Mouse (Mus musculus): Measurements from ENCODE around the gene Setd6. TPM values are rescaled to one million over a fixed set of nuclear protein-coding genes. Genes with fewer than 3 reads are reported as not detected.
A peak's percentile ranks its signal among the peaks of the same experiment; 100 is the strongest.

Setd6 gene
- polyA plus RNA-seq, 1 experiment = 7.2 TPM

GRCm38 (mm10) chr8:95697128-95697527 lies 18.6 kb upstream of the Setd6 start:
- Histone ChIP-seq H3K4me1 (ENCODE audit: control insufficient read depth, insufficient read depth, insufficient read length) (no peaks in the 10 kb centered on the region), H3K36me3 (ENCODE audit: control insufficient read depth, insufficient read depth, low read length) (no peaks in the 10 kb centered on the region), H3K27me3 (ENCODE audit: control insufficient read depth, insufficient read depth, low read length) (peaks cover 6% of the 10 kb centered on the region), H3K4me3 (ENCODE audit: extremely low read depth, insufficient read depth, insufficient read length) (no peak overlapping the region), H3K27ac (ENCODE audit: insufficient read depth, low read length) (no peak overlapping the region)
- peak; percentile 73; the same call in 1 of the 2 replicates for TF ChIP-seq CTCF (IDR thresholded peaks at IDR 0.05; ENCODE audit: extremely low read depth, insufficient read depth, insufficient read length, insufficient replicate concordance)
- TF ChIP-seq POLR2A (IDR thresholded peaks at IDR 0.05; ENCODE audit: low read depth, low read length) = no peak
- WGBS = under 1% methylated on average over 11 of the region's 11 CpGs
- peak; percentile 30 to 62 for DNase-seq (ENCODE audit: low read depth in 1 of 2, low spot score in 2 of 2)

- Histone ChIP-seq H3K27me3 (ENCODE audit: control insufficient read depth, insufficient read depth, low read length) (peaks cover 6% of the 10 kb centered on the region), H3K36me3 (ENCODE audit: control insufficient read depth, insufficient read depth, low read length) (no peaks in the 10 kb centered on the region), H3K4me3 (ENCODE audit: extremely low read depth, insufficient read depth, insufficient read length) (no peak overlapping the region), H3K4me1 (ENCODE audit: control insufficient read depth, insufficient read depth, insufficient read length) (no peaks in the 10 kb centered on the region), H3K27ac (ENCODE audit: insufficient read depth, low read length) (no peak overlapping the region)
- TF ChIP-seq CTCF (IDR thresholded peaks at IDR 0.05; ENCODE audit: extremely low read depth, insufficient read depth, insufficient read length, insufficient replicate concordance) (no peak), POLR2A (IDR thresholded peaks at IDR 0.05; ENCODE audit: low read depth, low read length) (no peak)
- 8% methylated on average over 6 of the region's 6 CpGs for WGBS
- DNase-seq (ENCODE audit: low read depth in 1 of 2, low spot score in 2 of 2) = no peak
Measured at GRCm38 (mm10) chr8:95698179-95698578, 17.5 kb upstream of the Setd6 start.

DNA sequence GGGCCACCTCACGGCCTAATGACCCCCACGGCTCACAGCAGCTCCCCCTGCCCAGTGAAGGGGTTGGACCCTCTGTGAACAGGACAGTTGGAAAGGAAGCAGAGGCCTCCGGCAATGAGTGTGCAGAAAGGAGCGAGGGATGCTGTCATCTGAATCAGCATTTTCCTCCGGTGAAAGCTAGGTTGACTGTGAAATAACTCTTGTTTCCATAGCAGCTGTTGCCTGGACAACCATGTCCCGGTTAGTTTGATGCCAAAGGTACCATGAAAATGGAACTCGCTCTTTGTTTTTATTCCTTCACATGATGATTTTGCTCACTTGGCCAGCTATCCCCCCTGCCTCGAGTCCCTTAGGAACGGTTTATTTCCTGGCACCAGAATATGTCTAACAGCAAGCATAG lies 15.4 kb upstream of the Setd6 start:
- 62% methylated on average over 9 of the region's 9 CpGs for WGBS
- no peak for DNase-seq (ENCODE audit: low read depth in 1 of 2, low spot score in 2 of 2)
- no peaks in the 10 kb centered on the region for H3K36me3 ChIP-seq (ENCODE audit: control insufficient read depth, insufficient read depth, low read length)
- H3K4me3 ChIP-seq (ENCODE audit: extremely low read depth, insufficient read depth, insufficient read length) = no peak overlapping the region
- H3K27ac ChIP-seq (ENCODE audit: insufficient read depth, low read length) = no peak overlapping the region
- H3K4me1 ChIP-seq (ENCODE audit: control insufficient read depth, insufficient read depth, insufficient read length) = no peaks in the 10 kb centered on the region; the same call in 1 of the 2 replicates
- H3K27me3 ChIP-seq (ENCODE audit: control insufficient read depth, insufficient read depth, low read length) = no peaks in the 10 kb centered on the region; the same call in 1 of the 2 replicates
- TF ChIP-seq POLR2A (IDR thresholded peaks at IDR 0.05; ENCODE audit: low read depth, low read length) (no peak), CTCF (IDR thresholded peaks at IDR 0.05; ENCODE audit: extremely low read depth, insufficient read depth, insufficient read length, insufficient replicate concordance) (no peak)

- no peak for DNase-seq (ENCODE audit: low read depth in 1 of 2, low spot score in 2 of 2)
- H3K4me3 ChIP-seq (ENCODE audit: extremely low read depth, insufficient read depth, insufficient read length) = no peak overlapping the region
- H3K4me1 ChIP-seq (ENCODE audit: control insufficient read depth, insufficient read depth, insufficient read length) = no peaks in the 10 kb centered on the region; the same call in 1 of the 2 replicates
- H3K27ac ChIP-seq (ENCODE audit: insufficient read depth, low read length) = no peak overlapping the region
- H3K27me3 ChIP-seq (ENCODE audit: control insufficient read depth, insufficient read depth, low read length) = peaks cover 2% of the 10 kb centered on the region; the same call in 1 of the 2 replicates
- H3K36me3 ChIP-seq (ENCODE audit: control insufficient read depth, insufficient read depth, low read length) = no peaks in the 10 kb centered on the region
- TF ChIP-seq POLR2A (IDR thresholded peaks at IDR 0.05; ENCODE audit: low read depth, low read length) (no peak), CTCF (IDR thresholded peaks at IDR 0.05; ENCODE audit: extremely low read depth, insufficient read depth, insufficient read length, insufficient replicate concordance) (no peak)
- 81% methylated on average over 4 of the region's 4 CpGs for WGBS
Measured at GRCm38 (mm10) chr8:95701809-95702208, 13.9 kb upstream of the Setd6 start.

DNA sequence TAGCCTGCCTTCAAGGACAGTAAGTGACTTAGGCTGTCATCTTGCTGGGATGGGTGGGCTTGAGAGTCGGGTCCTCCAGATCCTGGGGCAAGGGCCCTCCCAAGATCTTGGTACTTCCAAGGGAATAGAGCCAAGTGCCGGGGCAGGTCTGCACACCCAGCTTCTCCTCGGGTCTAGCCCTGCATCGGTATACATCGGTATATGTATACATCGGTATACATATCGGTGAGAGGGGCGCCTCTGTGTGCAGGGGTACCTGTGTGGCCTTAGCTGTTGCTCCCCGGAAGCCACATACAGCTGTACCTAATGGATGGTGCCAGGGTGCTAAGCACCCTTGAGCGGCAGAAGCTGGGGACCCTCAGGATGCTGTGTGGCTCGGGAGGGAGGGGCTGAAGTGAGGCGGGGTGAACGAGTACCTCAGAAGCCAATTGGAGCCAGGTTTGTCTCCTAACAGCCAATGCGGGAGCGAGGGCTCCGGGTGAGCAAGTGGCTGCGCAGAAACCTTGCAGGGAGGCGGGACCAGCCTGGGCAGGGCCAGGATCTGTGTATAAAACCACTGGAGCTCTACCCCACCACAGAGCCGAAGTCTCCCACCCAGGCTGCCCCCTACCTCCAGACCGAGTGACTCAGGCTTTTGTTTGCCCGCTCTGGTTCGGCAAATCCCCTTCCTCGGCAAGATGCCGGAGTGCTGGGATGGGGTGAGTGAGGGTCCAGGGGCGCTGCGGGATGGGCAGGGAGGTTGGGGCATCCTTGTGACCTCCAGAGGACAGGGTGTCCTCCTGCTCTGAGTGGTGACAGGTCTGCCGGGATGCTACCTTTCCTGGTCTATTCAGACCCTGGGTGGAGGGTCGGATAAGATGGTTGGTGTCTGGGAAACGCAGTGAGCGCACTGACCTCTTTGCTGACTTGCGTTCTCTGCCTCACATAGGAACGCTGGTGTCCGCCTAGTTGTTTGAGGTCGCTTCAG lies 12.9 kb upstream of the Setd6 start:
- Histone ChIP-seq H3K4me1 (ENCODE audit: control insufficient read depth, insufficient read depth, insufficient read length) (no peaks in the 10 kb centered on the region; the same call in 1 of the 2 replicates), H3K36me3 (ENCODE audit: control insufficient read depth, insufficient read depth, low read length) (no peaks in the 10 kb centered on the region), H3K4me3 (ENCODE audit: extremely low read depth, insufficient read depth, insufficient read length) (peak overlapping the region; percentile 42; the same call in 1 of the 2 replicates), H3K27me3 (ENCODE audit: control insufficient read depth, insufficient read depth, low read length) (peaks cover 2% of the 10 kb centered on the region; the same call in 1 of the 2 replicates), H3K27ac (ENCODE audit: insufficient read depth, low read length) (no peak overlapping the region)
- DNase-seq (ENCODE audit: low read depth in 1 of 2, low spot score in 2 of 2) = peak in 1 of 2 experiments; percentile 43
- 5% methylated on average over 34 of the region's 34 CpGs for WGBS
- TF ChIP-seq POLR2A (IDR thresholded peaks at IDR 0.05; ENCODE audit: low read depth, low read length) = no peak
- no peak for TF ChIP-seq CTCF (IDR thresholded peaks at IDR 0.05; ENCODE audit: extremely low read depth, insufficient read depth, insufficient read length, insufficient replicate concordance)

- WGBS = 16% methylated on average over 15 of the region's 15 CpGs
- Histone ChIP-seq H3K4me3 (ENCODE audit: extremely low read depth, insufficient read depth, insufficient read length) (no peak overlapping the region), H3K4me1 (ENCODE audit: control insufficient read depth, insufficient read depth, insufficient read length) (no peaks in the 10 kb centered on the region; the same call in 1 of the 2 replicates), H3K27me3 (ENCODE audit: control insufficient read depth, insufficient read depth, low read length) (peaks cover 2% of the 10 kb centered on the region; the same call in 1 of the 2 replicates), H3K27ac (ENCODE audit: insufficient read depth, low read length) (no peak overlapping the region), H3K36me3 (ENCODE audit: control insufficient read depth, insufficient read depth, low read length) (no peaks in the 10 kb centered on the region)
- DNase-seq (ENCODE audit: low read depth in 1 of 2, low spot score in 2 of 2) = no peak
- TF ChIP-seq POLR2A (IDR thresholded peaks at IDR 0.05; ENCODE audit: low read depth, low read length) (no peak), CTCF (IDR thresholded peaks at IDR 0.05; ENCODE audit: extremely low read depth, insufficient read depth, insufficient read length, insufficient replicate concordance) (no peak)
Measured at GRCm38 (mm10) chr8:95703461-95704260, 12.0 kb upstream of the Setd6 start.

Measured in spleen, adult 2 months (tissue).